Mouse (Mus musculus) heart, postnatal 0 days (tissue): ENCODE results near the gene Sh3gl2. TPM values are rescaled to one million over a fixed set of nuclear protein-coding genes. Genes with fewer than 3 reads are reported as not detected.

ENCODE experiments used
- ATAC-seq: fragments of 200-750 bp; cut with Nextera tagmentation; 2 replicates; pipeline ENCODE4 v1.8.0; 2017; ENCODE audit warnings: low read depth, moderate number of reproducible peaks, moderate library complexity; ENCODE audit not compliant: insufficient read depth
- DNase-seq: peaks from one replicate; pipeline ENCODE4 v3.0.0-alpha.2; 2016; ENCODE audit warnings: low spot score
- H3K27ac ChIP-seq: fragments of 300-500 bp; sonication (generic); 2 replicates; pipeline ENCODE4 v1.5.1; 2014; ENCODE audit warnings: low read depth, mild to moderate bottlenecking
- H3K27me3 ChIP-seq: fragments of 300-500 bp; sonication (generic); 2 replicates; pipeline ENCODE4 v1.6.1; 2014; ENCODE audit warnings: low read length, mixed read lengths; ENCODE audit not compliant: control insufficient read depth, insufficient read depth
- H3K36me3 ChIP-seq: fragments of 300-500 bp; sonication (generic); replicated peaks from 2 replicates; pipeline ENCODE4 v1.6.1; 2014; ENCODE audit warnings: low read length, mixed read lengths; ENCODE audit not compliant: control insufficient read depth, insufficient read depth
- H3K4me1 ChIP-seq: fragments of 300-500 bp; sonication (generic); 2 replicates; pipeline ENCODE4 v1.6.1; 2014; ENCODE audit warnings: antibody characterized with exemption; ENCODE audit not compliant: control insufficient read depth, insufficient read depth
- H3K4me2 ChIP-seq: fragments of 300-500 bp; sonication (generic); 2 replicates; pipeline ENCODE4 v1.6.1; 2014; ENCODE audit warnings: low read depth, mild to moderate bottlenecking, low read length, moderate library complexity
- H3K4me3 ChIP-seq: fragments of 300-500 bp; sonication (generic); 2 replicates; pipeline ENCODE4 v1.5.1; 2014; ENCODE audit warnings: low read depth, low read length
- H3K9ac ChIP-seq: fragments of 300-500 bp; sonication (generic); replicated peaks from 2 replicates; pipeline ENCODE4 v1.6.1; 2014; ENCODE audit warnings: low read depth, low read length, mixed read lengths
- H3K9me3 ChIP-seq: fragments of 300-500 bp; sonication (generic); replicated peaks from 2 replicates; pipeline ENCODE4 v1.6.1; 2016; ENCODE audit warnings: low read length; ENCODE audit not compliant: control insufficient read depth
- CTCF ChIP-seq: IDR thresholded peaks from 2 replicates; pipeline ENCODE4 v1.5.1; 2016; ENCODE audit warnings: antibody characterized with exemption, control low read depth, low read depth
- EP300 ChIP-seq: IDR thresholded peaks from 2 replicates; pipeline ENCODE4 v1.6.1; 2016; ENCODE audit warnings: antibody characterized with exemption, low read depth
- WGBS: fragments of 180-500 bp; shearing (Covaris S2); extraction: QIAGEN DNeasy Blood & Tissue Kit; methylation state at CpG from one replicate; pipeline ENCODE4 v1.1.7; 2014; 5-methylcytosine and 5-hydroxymethylcytosine counted together
- polyA plus RNA-seq: library from polyadenylated mRNA; unstranded; fragments of >200 nt; fragmentation: Nextera tagmentation; extraction: Ambion mirVana; gene quantifications from 2 replicates; pipeline ENCODE4 v1.2.1, GENCODE M21; 2015
- total RNA-seq: library from RNA; depleted of rRNA; stranded (reverse); fragments of >200 nt; gene quantifications from 2 replicates; pipeline ENCODE4 v1.2.3, GENCODE M21; 2014; ENCODE audit warnings: low replicate concordance

Gene Sh3gl2
- total and polyA plus RNA-seq, 2 experiments from 2014 or later, result 0.34 to 1.9 TPM

DNA sequence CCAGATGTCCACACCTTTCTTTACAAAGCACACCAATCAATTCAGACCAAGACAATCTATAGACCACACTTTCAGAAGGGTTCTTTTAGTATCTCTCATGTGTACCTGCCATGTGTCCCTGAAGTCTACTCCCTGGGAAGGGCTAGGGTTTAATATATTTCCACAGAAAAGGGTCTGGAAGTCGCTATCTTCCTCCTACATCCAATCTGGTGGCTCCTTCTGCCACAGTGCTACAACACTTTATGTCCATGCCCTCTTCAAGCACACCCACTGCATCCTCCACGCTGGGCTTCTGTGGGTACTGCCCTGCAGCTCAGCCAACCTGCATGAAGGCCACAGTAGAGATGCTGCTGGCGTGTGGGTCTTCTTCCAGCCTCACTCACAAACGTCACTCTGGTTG, 29.5 kb upstream of the Sh3gl2 start:
- H3K36me3 ChIP-seq, result no peaks in the 10 kb centered on the region
- H3K4me3 ChIP-seq, result no peak overlapping the region
- ATAC-seq (no peak), DNase-seq (no peak)
- TF ChIP-seq CTCF, result no peak
- TF ChIP-seq EP300, result no peak
- no peaks in the 10 kb centered on the region for H3K4me1 ChIP-seq
- H3K4me2 ChIP-seq, result no peak overlapping the region
- no peaks in the 10 kb centered on the region for H3K27me3 ChIP-seq
- no peak overlapping the region for H3K27ac ChIP-seq
- no peaks in the 10 kb centered on the region for H3K9me3 ChIP-seq
- WGBS, result 75% methylated on average over 4 of the region's 4 CpGs
- no peak overlapping the region for H3K9ac ChIP-seq

DNA sequence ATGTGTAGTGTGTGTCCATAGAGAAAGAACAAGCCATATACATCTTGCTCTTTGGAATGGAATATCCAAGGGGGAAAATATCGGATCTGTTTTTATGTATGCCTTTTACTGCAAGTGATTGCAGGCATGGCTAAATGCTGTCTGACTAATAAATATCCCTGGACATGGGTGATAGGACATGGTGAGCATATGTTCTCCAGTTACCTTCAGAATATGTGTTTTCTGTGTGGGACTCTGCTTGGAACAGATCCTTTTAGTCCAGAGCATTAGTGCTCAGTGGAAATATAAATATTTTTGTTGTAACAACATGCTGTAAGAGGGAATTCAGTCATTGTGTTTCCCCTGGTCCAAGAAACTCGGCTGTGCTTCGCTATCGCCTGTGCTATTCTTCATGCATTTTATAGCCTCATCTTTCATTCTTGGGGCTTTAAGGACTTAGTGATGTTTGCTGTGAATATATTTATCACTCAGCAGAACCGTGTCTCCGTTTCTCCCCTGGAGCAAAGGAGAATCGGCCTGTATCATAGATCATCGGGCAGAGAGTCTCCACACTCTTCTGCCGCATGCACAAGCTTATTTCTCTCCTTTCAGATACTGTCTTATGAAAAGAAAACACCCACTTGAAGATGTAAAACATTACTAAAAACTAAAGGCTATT, 26.4 kb upstream of the Sh3gl2 start:
- no peak overlapping the region for H3K4me3 ChIP-seq
- H3K27ac ChIP-seq, result no peak overlapping the region
- no peak for TF ChIP-seq CTCF
- no peak for TF ChIP-seq EP300
- H3K9ac ChIP-seq, result no peak overlapping the region
- H3K27me3 ChIP-seq, result no peaks in the 10 kb centered on the region
- H3K9me3 ChIP-seq, result no peaks in the 10 kb centered on the region
- no peak for ATAC-seq
- WGBS, result 84% methylated on average over 9 of the region's 9 CpGs
- H3K4me1 ChIP-seq, result no peaks in the 10 kb centered on the region
- no peak overlapping the region for H3K4me2 ChIP-seq
- DNase-seq, result no peak
- H3K36me3 ChIP-seq, result no peaks in the 10 kb centered on the region

DNA sequence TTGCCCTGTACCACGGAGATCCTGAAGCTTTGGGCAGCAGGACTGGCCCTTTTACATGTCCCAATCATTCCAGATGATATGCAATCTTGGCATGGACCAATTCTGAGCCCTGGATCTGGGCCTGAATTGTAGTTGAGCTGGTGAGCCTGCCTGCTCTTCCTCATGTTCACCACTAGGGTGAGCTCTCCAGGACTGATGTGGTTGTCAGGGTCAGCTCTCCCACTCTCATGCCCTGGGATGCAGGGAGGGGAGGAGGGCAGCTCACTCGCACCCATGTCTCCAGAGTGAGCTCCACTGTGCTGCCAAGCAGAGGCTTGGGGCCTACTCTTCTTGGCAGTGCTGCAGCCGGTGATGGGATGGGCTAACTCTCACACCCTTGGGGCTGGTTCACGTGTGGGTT, 18.9 kb upstream of the Sh3gl2 start:
- no peak for DNase-seq
- Histone ChIP-seq H3K4me1 (no peaks in the 10 kb centered on the region), H3K9ac (no peak overlapping the region), H3K27ac (no peak overlapping the region), H3K27me3 (no peaks in the 10 kb centered on the region), H3K4me3 (no peak overlapping the region), H3K4me2 (no peak overlapping the region), H3K9me3 (no peaks in the 10 kb centered on the region), H3K36me3 (no peaks in the 10 kb centered on the region)
- TF ChIP-seq EP300, result no peak
- peak; percentile 43 for TF ChIP-seq CTCF
- ATAC-seq, result no peak
- WGBS, result 60% methylated on average over 4 of the region's 4 CpGs

DNA sequence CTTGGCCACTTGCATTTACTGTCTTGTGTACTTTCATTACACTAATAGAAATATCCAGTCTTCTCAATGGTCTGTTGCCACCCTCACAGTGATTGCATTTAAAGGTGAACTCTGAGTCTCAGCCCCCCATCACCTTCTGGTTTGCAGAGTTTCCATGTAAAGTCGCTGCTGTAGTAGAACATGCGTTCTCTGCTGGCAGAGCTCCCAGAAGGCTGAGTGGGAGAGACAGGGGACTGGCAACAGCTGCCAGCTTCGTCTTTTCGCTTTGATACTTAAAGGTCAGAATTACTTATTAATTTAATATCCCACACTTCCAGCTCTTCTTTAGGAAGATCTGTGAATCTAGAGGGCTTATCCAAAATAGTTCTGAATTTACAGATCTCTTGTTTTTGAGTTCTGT, 8.7 kb upstream of the Sh3gl2 start:
- ATAC-seq, result no peak
- DNase-seq, result peak; percentile 26
- H3K36me3 ChIP-seq, result no peaks in the 10 kb centered on the region

DNA sequence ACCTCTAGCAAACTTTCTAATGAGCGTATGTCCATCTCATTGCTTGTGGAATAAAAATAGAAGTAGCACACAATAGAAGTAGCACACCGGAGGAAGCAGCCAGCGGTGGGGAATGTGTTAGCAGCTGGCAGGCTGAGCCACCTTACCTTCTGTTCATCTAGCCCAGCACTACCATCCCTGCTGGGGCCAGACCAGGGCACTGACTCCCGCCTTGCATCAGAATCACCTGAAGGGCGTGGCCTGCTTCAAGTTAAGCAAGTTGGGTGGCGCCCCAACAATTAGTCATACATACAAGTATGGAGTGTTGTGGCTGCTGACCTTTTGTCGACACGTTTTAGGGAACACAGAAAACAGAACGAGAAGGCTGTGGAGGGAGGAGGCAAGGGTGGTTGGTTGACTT, 6.5 kb upstream of the Sh3gl2 start:
- Histone ChIP-seq H3K4me1 (no peaks in the 10 kb centered on the region), H3K36me3 (no peaks in the 10 kb centered on the region), H3K4me2 (no peak overlapping the region), H3K9ac (no peak overlapping the region), H3K27me3 (peaks cover 2% of the 10 kb centered on the region; the same call in 1 of the 2 replicates), H3K4me3 (no peak overlapping the region), H3K27ac (no peak overlapping the region), H3K9me3 (no peaks in the 10 kb centered on the region)
- ATAC-seq (no peak), DNase-seq (no peak)
- TF ChIP-seq CTCF, result no peak
- no peak for TF ChIP-seq EP300
- 47% methylated on average over 9 of the region's 9 CpGs for WGBS

More for the DNA sequence above, 8.7 kb upstream of the Sh3gl2 start:
- no peak for TF ChIP-seq EP300
- TF ChIP-seq CTCF, result no peak
- Histone ChIP-seq H3K27ac (no peak overlapping the region), H3K4me1 (no peaks in the 10 kb centered on the region), H3K9ac (no peak overlapping the region), H3K4me3 (no peak overlapping the region), H3K27me3 (no peaks in the 10 kb centered on the region), H3K9me3 (no peaks in the 10 kb centered on the region), H3K4me2 (no peak overlapping the region)
- WGBS, result 17% methylated on average over 4 of the region's 4 CpGs

DNA sequence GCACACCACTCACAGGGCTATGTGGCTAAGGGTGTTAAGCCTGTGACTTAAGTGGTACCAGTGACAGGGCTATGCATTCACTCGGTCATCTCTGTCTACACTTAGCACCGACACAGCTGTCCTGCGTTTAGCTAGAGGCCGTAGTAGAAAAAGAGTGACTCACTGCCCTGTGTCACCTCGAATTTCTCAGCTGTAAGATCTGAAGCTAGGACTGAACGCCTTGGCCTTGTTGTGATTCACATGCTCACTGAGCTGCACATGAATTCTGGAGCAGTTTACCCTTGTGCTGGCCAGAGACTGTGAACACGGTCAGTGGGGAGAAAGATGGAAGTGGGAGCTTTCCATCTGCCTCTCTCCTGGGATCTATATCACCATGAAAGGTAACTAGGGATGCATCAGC, 2.3 kb upstream of the Sh3gl2 start:
- peaks cover 40% of the 10 kb centered on the region for H3K27me3 ChIP-seq
- no peak overlapping the region for H3K27ac ChIP-seq
- no peak for ATAC-seq
- no peaks in the 10 kb centered on the region for H3K36me3 ChIP-seq
- no peak overlapping the region for H3K4me2 ChIP-seq
- DNase-seq, result no peak
- H3K9ac ChIP-seq, result no peak overlapping the region
- H3K4me1 ChIP-seq, result peaks cover 5% of the 10 kb centered on the region
- TF ChIP-seq EP300 (no peak), CTCF (no peak)
- no peak overlapping the region for H3K4me3 ChIP-seq
- 67% methylated on average over 7 of the region's 7 CpGs for WGBS
- no peaks in the 10 kb centered on the region for H3K9me3 ChIP-seq
